Mouse (Mus musculus) heart, embryonic 12.5 days (tissue): ENCODE results near the gene Gm10436. TPM values are rescaled to one million over a fixed set of nuclear protein-coding genes. Genes with fewer than 3 reads are reported as not detected.
"Not testable (repeated sequence)": the region's sequence is repeated elsewhere in the genome, so short reads cannot be mapped to it uniquely, and the experiment has no call there.

Experiments used
- ATAC-seq: fragments of 200-750 bp; cut with Nextera tagmentation; 2 replicates; pipeline ENCODE4 v1.8.0; 2017; ENCODE audit warnings: moderate TSS enrichment, moderate library complexity; ENCODE audit not compliant: insufficient number of reproducible peaks, low FRiP score
- H3K27ac ChIP-seq: fragments of 300-500 bp; sonication (generic); 2 replicates; pipeline ENCODE4 v1.5.1; 2016; ENCODE audit warnings: mild to moderate bottlenecking, moderate library complexity; ENCODE audit not compliant: poor library complexity, severe bottlenecking
- H3K27me3 ChIP-seq: fragments of 300-500 bp; sonication (generic); replicated peaks from 2 replicates; pipeline ENCODE4 v1.6.1; 2016; ENCODE audit warnings: mild to moderate bottlenecking, moderate library complexity
- H3K36me3 ChIP-seq: fragments of 300-500 bp; sonication (generic); 2 replicates; pipeline ENCODE4 v1.6.1; 2016; ENCODE audit warnings: mild to moderate bottlenecking, moderate library complexity
- H3K4me1 ChIP-seq: fragments of 300-500 bp; sonication (generic); replicated peaks from 2 replicates; pipeline ENCODE4 v1.6.1; 2016; ENCODE audit warnings: mild to moderate bottlenecking
- H3K4me2 ChIP-seq: fragments of 300-500 bp; sonication (generic); 2 replicates; pipeline ENCODE4 v1.6.1; 2016; ENCODE audit warnings: mild to moderate bottlenecking, moderate library complexity
- H3K4me3 ChIP-seq: fragments of 300-500 bp; sonication (generic); 2 replicates; pipeline ENCODE4 v1.5.1; 2016; ENCODE audit warnings: mild to moderate bottlenecking
- H3K9ac ChIP-seq: fragments of 300-500 bp; sonication (generic); 2 replicates; pipeline ENCODE4 v1.6.1; 2016; ENCODE audit warnings: mild to moderate bottlenecking, moderate library complexity
- H3K9me3 ChIP-seq: fragments of 300-500 bp; sonication (generic); replicated peaks from 2 replicates; pipeline ENCODE4 v1.6.1; 2016; ENCODE audit warnings: mild to moderate bottlenecking, moderate library complexity
- WGBS: fragments of 180-500 bp; shearing (Covaris S2); methylation state at CpG from one replicate; pipeline ENCODE4 v1.1.7; 2016; 5-methylcytosine and 5-hydroxymethylcytosine counted together
- polyA plus RNA-seq: library from polyadenylated mRNA; unstranded; fragments of >200 nt; fragmentation: Nextera tagmentation; extraction: Ambion mirVana; gene quantifications from 2 replicates; pipeline ENCODE4 v1.2.1, GENCODE M21; 2016

Gm10436 gene
- not detected in 2 replicates for polyA plus RNA-seq

DNA sequence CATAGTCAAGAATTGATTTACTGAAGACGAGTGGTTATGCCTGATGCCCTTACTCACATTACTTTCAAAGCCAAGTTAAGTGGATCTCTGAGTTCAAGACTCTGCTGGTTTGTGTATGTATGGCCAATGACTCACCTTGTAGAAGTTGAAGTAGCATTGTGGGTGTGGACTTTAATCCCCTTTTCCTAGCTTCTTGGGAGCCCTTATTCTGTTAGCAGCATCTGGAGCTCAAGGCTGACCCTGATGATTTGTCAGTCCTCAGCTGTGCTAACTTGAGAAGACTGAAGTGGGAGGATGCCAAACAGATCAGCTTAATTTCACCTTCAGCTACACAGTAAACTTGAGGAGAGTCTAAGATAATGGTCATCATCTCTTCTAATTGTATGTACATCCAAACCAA is at the start of gene Gm10436:
Gene Gm10436, minus strand, starts transcription at position 101 of the 400 bp plus-strand sequence.
- ATAC-seq, result not testable (repeated sequence)
- WGBS, result 69% methylated on average over 1 of the region's 1 CpGs

DNA sequence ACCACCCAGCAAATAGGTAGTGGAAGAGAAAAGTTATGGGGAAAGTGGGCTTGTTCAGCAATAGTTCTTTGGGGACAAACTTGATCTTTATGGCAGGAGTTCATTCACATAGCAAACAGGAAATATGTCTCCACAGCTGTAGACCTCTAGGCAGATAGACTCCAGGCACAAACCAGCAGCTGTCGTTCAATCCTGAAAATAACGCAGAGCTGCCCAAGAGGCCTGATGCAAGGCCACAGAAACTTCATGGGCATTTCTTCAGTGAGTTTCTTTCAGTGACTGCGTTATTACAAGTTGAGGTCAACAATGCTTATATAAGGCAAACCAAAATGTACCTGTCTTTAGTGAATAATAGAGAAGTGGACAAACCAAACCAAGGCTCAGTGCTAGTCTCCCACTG is 37.5 kb upstream of the Gm10436 start:
- H3K4me1 ChIP-seq, result no peaks in the 10 kb centered on the region
- no peak overlapping the region for H3K27ac ChIP-seq
- no peak overlapping the region for H3K9ac ChIP-seq
- no peak overlapping the region for H3K4me3 ChIP-seq
- WGBS, result 77% methylated on average over 3 of the region's 3 CpGs
- no peak overlapping the region for H3K4me2 ChIP-seq
- no peaks in the 10 kb centered on the region for H3K27me3 ChIP-seq
- ATAC-seq, result no peak
- peaks cover 16% of the 10 kb centered on the region for H3K9me3 ChIP-seq
- no peaks in the 10 kb centered on the region for H3K36me3 ChIP-seq

More for the DNA sequence above, at the start of gene Gm10436:
- H3K27ac ChIP-seq, H3K4me2 ChIP-seq, H3K4me3 ChIP-seq, H3K36me3 ChIP-seq, H3K27me3 ChIP-seq, H3K9ac ChIP-seq, H3K9me3 ChIP-seq, H3K4me1 ChIP-seq: not testable (repeated sequence)

DNA sequence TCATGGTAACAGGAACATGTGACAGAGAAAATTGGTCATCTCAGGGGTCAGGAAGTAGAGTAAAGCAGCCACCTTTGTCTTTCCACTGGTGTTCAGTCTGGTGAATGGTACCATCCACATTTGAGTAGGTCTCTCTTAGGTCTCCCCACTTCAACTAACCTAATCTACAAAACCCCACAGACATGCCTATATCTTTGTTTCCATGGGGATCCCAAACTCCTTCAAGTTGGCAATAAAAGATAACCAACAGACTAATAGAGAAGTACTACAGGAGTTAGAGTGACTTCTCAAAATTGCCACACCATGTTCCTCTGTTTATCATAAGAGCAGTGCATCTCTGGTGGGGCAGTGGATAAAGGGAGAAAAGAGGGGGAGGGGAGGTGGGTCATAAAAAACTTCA is 36.2 kb upstream of the Gm10436 start:
- ATAC-seq, H3K4me2 ChIP-seq: not testable (repeated sequence)

DNA sequence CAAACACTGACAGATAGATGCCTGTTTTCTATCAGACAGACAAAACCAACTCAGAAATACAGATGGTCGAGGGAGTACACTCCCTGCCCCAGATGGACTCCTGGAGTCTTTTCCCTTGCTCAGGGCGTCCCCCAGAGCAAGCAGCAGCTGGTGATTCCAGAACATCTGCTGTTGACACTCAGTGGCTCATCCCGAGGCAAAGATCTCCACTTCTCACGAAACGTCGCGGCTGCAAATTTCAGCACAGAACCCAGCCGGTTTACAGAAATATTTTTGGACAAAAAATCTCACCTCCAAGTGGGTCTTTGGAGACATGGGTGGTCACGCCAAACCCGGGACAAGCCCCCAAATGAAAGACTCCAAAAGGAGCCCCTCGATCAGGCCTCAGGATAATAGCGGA is 32.7 kb upstream of the Gm10436 start:
- Histone ChIP-seq H3K36me3 (no peaks in the 10 kb centered on the region), H3K4me3 (no peak overlapping the region), H3K4me1 (no peaks in the 10 kb centered on the region), H3K4me2 (no peak overlapping the region), H3K27me3 (no peaks in the 10 kb centered on the region), H3K27ac (no peak overlapping the region), H3K9ac (no peak overlapping the region), H3K9me3 (peaks cover 14% of the 10 kb centered on the region)
- ATAC-seq, result no peak
- WGBS, result 77% methylated on average over 12 of the region's 12 CpGs

More for the DNA sequence above, 36.2 kb upstream of the Gm10436 start:
- not testable (repeated sequence) for H3K27me3 ChIP-seq, H3K4me1 ChIP-seq, H3K4me3 ChIP-seq, H3K27ac ChIP-seq, H3K36me3 ChIP-seq, H3K9ac ChIP-seq
- H3K9me3 ChIP-seq, result peaks cover 16% of the 10 kb centered on the region

DNA sequence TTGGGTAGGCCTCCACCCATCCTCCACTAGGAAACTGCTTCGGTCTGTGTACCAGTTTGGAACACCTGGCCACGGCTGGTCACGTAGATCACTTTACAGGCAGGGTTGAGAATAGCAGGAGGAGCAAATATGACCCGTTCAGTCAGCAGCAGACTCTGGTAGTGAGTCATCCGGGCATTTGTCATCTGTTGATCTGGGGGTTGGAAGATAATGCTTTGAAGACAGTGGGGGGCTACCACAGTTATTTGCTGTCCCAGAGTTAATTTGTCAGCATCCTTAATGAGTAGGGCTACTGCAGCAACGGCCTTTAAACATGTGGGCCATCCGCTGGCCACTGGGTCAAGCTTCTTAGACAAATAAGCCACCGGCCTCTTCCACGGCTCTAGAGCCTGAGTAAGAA is 29.6 kb upstream of the Gm10436 start:
- H3K27me3 ChIP-seq, H3K27ac ChIP-seq, ATAC-seq, H3K4me1 ChIP-seq, H3K4me3 ChIP-seq, H3K36me3 ChIP-seq, H3K4me2 ChIP-seq, H3K9ac ChIP-seq: not testable (repeated sequence)
- H3K9me3 ChIP-seq, result peaks cover 12% of the 10 kb centered on the region
- 75% methylated on average over 9 of the region's 9 CpGs for WGBS

DNA sequence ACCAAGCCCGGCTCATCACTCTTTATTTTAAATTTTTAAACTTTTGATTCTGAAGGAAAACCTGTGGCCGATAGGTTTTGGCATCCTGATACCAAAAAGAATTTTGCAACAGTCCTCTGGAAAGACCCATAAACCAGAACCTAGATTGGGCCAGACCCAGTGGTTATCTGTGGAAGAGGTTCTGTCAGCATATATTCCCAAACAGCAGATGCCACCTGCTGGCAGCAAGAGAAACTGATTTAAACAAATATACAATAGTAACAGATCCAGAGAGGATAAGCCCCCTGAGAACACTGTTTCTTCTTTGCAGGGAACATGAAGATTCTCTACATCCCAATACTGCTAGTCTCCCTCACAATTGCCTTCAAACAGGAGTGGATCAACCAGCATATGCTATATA is 20.9 kb upstream of the Gm10436 start:
- Histone ChIP-seq H3K4me3 (no peak overlapping the region), H3K36me3 (no peaks in the 10 kb centered on the region), H3K27ac (no peak overlapping the region), H3K4me2 (no peak overlapping the region), H3K9ac (no peak overlapping the region), H3K9me3 (peaks cover 3% of the 10 kb centered on the region; the same call in 1 of the 2 replicates), H3K27me3 (no peaks in the 10 kb centered on the region), H3K4me1 (no peaks in the 10 kb centered on the region)
- WGBS, result 80% methylated on average over 2 of the region's 2 CpGs
- no peak for ATAC-seq

Other genes starting within 250 kb of the Gm10436 start
- gene Gm2042, start 228.0 kb downstream of the Gm10436 start, polyA plus RNA-seq, result not detected in 2 replicates
- not detected in 2 replicates for gene Gm2075, start 170.3 kb downstream of the Gm10436 start, polyA plus RNA-seq
- gene Gm6803, start 163.3 kb downstream of the Gm10436 start, polyA plus RNA-seq, result not detected in 2 replicates
- gene Gm2056, start 155.1 kb downstream of the Gm10436 start, polyA plus RNA-seq, result not detected in 2 replicates
- not detected in 2 replicates for gene Gm16368, start 98.4 kb downstream of the Gm10436 start, polyA plus RNA-seq
- not detected in 2 replicates for gene Gm8332, start 68.0 kb upstream of the Gm10436 start, polyA plus RNA-seq
- gene Gm5662, start 92.4 kb upstream of the Gm10436 start, polyA plus RNA-seq, result not detected in 2 replicates
- not detected in 2 replicates for gene Gm5039, start 141.9 kb upstream of the Gm10436 start, polyA plus RNA-seq
- gene Adck1, start 178.4 kb upstream of the Gm10436 start, polyA plus RNA-seq, result 17.2 and 19.6 TPM in 2 replicates